14 mouse cellular contexts compared by ENCODE assay signal in genomic region chr9:35289992-35290391, GRCm38 (mm10). TPM values are rescaled to one million over a fixed set of nuclear protein-coding genes. Genes with fewer than 3 reads are reported as not detected.
DNase-seq lines count a peak whose midpoint lies in the region; ATAC-seq and TF ChIP-seq lines count a peak whose summit lies in the region.
"Had no signal": no experiment of that assay in that cellular context is flagged by ENCODE, and none has a peak within 500 bp of the region (broad histone marks: within the 10 kb centered on the region; RNA-seq: fewer than 3 reads in every experiment).

No protein-coding gene starts in this region.

- no peak for TF ChIP-seq POLR2A in cerebellum, adult 2 months (IDR thresholded peaks at IDR 0.05; ENCODE audit: borderline replicate concordance, insufficient read depth, low read length)

- no peak overlapping the region for H3K4me2 ChIP-seq in neural tube, embryonic 11.5 days (ENCODE audit: low read depth)
- no peak overlapping the region for H3K4me2 ChIP-seq in limb, embryonic 11.5 days (ENCODE audit: low read depth, severe bottlenecking)

- TF ChIP-seq CTCF in cerebellum, adult 2 months (IDR thresholded peaks at IDR 0.05; ENCODE audit: borderline replicate concordance, insufficient read depth, low read depth, low read length): no peak

- H3K4me3 ChIP-seq in neural tube, embryonic 11.5 days (ENCODE audit: low read depth, low read length): no peak overlapping the region
- no peak overlapping the region for H3K4me3 ChIP-seq in limb, embryonic 11.5 days (ENCODE audit: low read depth, low read length)
- H3K4me3 ChIP-seq in cerebellum, adult 2 months (replicated peaks; ENCODE audit: insufficient read depth, low read depth, low read length): no peak overlapping the region
- H3K4me3 ChIP-seq: myocyte had no signal

- H3K27ac ChIP-seq in neural tube, embryonic 11.5 days (ENCODE audit: low read depth, low read length): no peak overlapping the region
- no peak overlapping the region for H3K27ac ChIP-seq in limb, embryonic 11.5 days (replicated peaks; ENCODE audit: low read depth, low read length)
- no peak overlapping the region for H3K27ac ChIP-seq in cerebellum, adult 2 months (ENCODE audit: insufficient read depth, low read length)

- no peak overlapping the region for H3K9ac ChIP-seq in neural tube, embryonic 11.5 days (ENCODE audit: low read length)
- H3K9ac ChIP-seq in limb, embryonic 11.5 days (ENCODE audit: low read length): no peak overlapping the region

- H3K4me1 ChIP-seq in neural tube, embryonic 11.5 days (ENCODE audit: control insufficient read depth, insufficient read depth, low read length): no peaks in the 10 kb centered on the region
- peaks cover 5% of the 10 kb centered on the region for H3K4me1 ChIP-seq in limb, embryonic 11.5 days (ENCODE audit: control insufficient read depth, insufficient read depth, low read length)
- no peaks in the 10 kb centered on the region for H3K4me1 ChIP-seq in cerebellum, adult 2 months (ENCODE audit: control insufficient read depth, insufficient read depth, low read length)

- peak; percentile 38; the same call in 1 of the 2 replicates for ATAC-seq in neural tube, embryonic 11.5 days (ENCODE audit: insufficient read depth, low FRiP score, low TSS enrichment)
- peak; percentile 57; the same call in 1 of the 2 replicates for ATAC-seq in limb, embryonic 11.5 days (ENCODE audit: insufficient number of reproducible peaks, low FRiP score, low TSS enrichment, low read depth)

- no peaks in the 10 kb centered on the region for H3K36me3 ChIP-seq in neural tube, embryonic 11.5 days (ENCODE audit: control insufficient read depth, insufficient read depth, low read length)
- H3K36me3 ChIP-seq in limb, embryonic 11.5 days (ENCODE audit: control insufficient read depth, insufficient read depth, low read length): no peaks in the 10 kb centered on the region

- H3K27me3 ChIP-seq in neural tube, embryonic 11.5 days (ENCODE audit: control insufficient read depth, insufficient read depth, low read length): peaks cover 4% of the 10 kb centered on the region; the same call in 1 of the 2 replicates
- no peaks in the 10 kb centered on the region for H3K27me3 ChIP-seq in limb, embryonic 11.5 days (ENCODE audit: control insufficient read depth, insufficient read depth, low read length)
- H3K27me3 ChIP-seq in cerebellum, adult 2 months (ENCODE audit: control insufficient read depth, insufficient read depth, low read length): no peaks in the 10 kb centered on the region

- H3K9me3 ChIP-seq in neural tube, embryonic 11.5 days (ENCODE audit: control insufficient read depth, low read length): no peaks in the 10 kb centered on the region
- no peaks in the 10 kb centered on the region for H3K9me3 ChIP-seq in limb, embryonic 11.5 days (ENCODE audit: control insufficient read depth, low read length)

- DNase-seq in gastrocnemius, postnatal 25 days: peak; percentile 2
- DNase-seq in gastrocnemius, postnatal 4 days (ENCODE audit: low spot score in 2 of 2): no peak
- DNase-seq in neural tube, embryonic 11.5 days (ENCODE audit: low spot score): no peak
- DNase-seq in neural tube, embryonic 10.5 days (ENCODE audit: extremely low spot score, low spot score): no peak
- peak; percentile 57 for DNase-seq in limb, embryonic 11.5 days (ENCODE audit: low spot score)
- no peak for DNase-seq in layer of hippocampus, adult 18-20 months (ENCODE audit: low spot score in 2 of 2)
- DNase-seq in cerebellum, adult 2 months: no peak
- no peak for DNase-seq in thymus, postnatal 25 days
- DNase-seq: cerebellum, adult 18-20 months; heart, adult 18-20 months; heart, postnatal 10 days; kidney, adult 8-10 months; left cerebral cortex, postnatal 4 days had no signal

- 17% methylated on average over 7 of the region's 7 CpGs for WGBS in neural tube, embryonic 11.5 days
- 12% methylated on average over 7 of the region's 7 CpGs for WGBS in limb, embryonic 11.5 days
- 64% methylated on average over 7 of the region's 7 CpGs for WGBS in cerebellum, adult 2 months

RNA-seq across cellular contexts. Expression of gene Rpusd4, which starts 22.3 kb away (rescaled TPM):
- total RNA-seq in gastrocnemius, postnatal 25 days (2021): 1 to 10 TPM; 6.0 to 6.4 TPM
- total RNA-seq in gastrocnemius, postnatal 4 days (2021): 10 to 100 TPM in 1 of 2 experiments, 1 to 10 TPM in 1; 9.4 to 11.2 TPM
- polyA plus RNA-seq in neural tube, embryonic 11.5 days (2014; fragmentation: Nextera tagmentation; extraction: Ambion mirVana): 29.4 and 32.4 TPM in 2 replicates
- polyA plus RNA-seq in limb, embryonic 11.5 days (2014; fragmentation: Nextera tagmentation; extraction: Ambion mirVana): 37.4 and 38.5 TPM in 2 replicates
- total RNA-seq in layer of hippocampus, adult 18-20 months (2021): 10 to 100 TPM; 11.9 to 13.5 TPM
- 11.2 and 11.7 TPM in 2 replicates for polyA plus RNA-seq in cerebellum, adult 2 months (2012; rRNA removed)

RNA-seq across cellular contexts. Expression of gene Fam118b, which starts 22.4 kb away (rescaled TPM):
- total RNA-seq in gastrocnemius, postnatal 25 days (2021): 10 to 100 TPM; 15.9 to 21.7 TPM
- total RNA-seq in gastrocnemius, postnatal 4 days (2021): 10 to 100 TPM; 23.7 to 26.8 TPM
- 74.9 and 78.6 TPM in 2 replicates for polyA plus RNA-seq in neural tube, embryonic 11.5 days (2014; fragmentation: Nextera tagmentation; extraction: Ambion mirVana)
- 63.0 and 64.9 TPM in 2 replicates for polyA plus RNA-seq in limb, embryonic 11.5 days (2014; fragmentation: Nextera tagmentation; extraction: Ambion mirVana)
- 10 to 100 TPM; 28.9 to 29.1 TPM for total RNA-seq in layer of hippocampus, adult 18-20 months (2021)
- 23.3 and 23.4 TPM in 2 replicates for polyA plus RNA-seq in cerebellum, adult 2 months (2012; rRNA removed)

Comparison
In these comparisons a context has a peak if more than half of its experiments do, and no peak if none do; other contexts are left out.
1. DNase-seq: peak in gastrocnemius, postnatal 25 days (single experiment) and limb, embryonic 11.5 days (single experiment); none in gastrocnemius, postnatal 4 days (0 of 2), neural tube, embryonic 11.5 days (single experiment), neural tube, embryonic 10.5 days (single experiment), layer of hippocampus, adult 18-20 months (0 of 2), cerebellum, adult 2 months (0 of 2) and thymus, postnatal 25 days (single experiment).